Mouse (Mus musculus) layer of hippocampus, adult 11-12 months (tissue): Measurements from ENCODE around the gene Slc2a9.

Experiments
- DNase-seq: peaks from one replicate; pipeline ENCODE4 v3.0.0; 2022; ENCODE audit warnings: low spot score

The Slc2a9 gene

GRCm38 (mm10) chr5:38502992-38503391 lies at the start of gene Slc2a9:
Slc2a9 (minus strand) TSS chr5:38503143.
- DNase-seq: no peak

GRCm38 (mm10) chr5:38552615-38553014 lies 49.7 kb upstream of the Slc2a9 start:
- DNase-seq: no peak

- no peak for DNase-seq
Measured at GRCm38 (mm10) chr5:38550221-38550768, 47.4 kb upstream of the Slc2a9 start.

- no peak for DNase-seq
Measured at GRCm38 (mm10) chr5:38549461-38549909, 46.5 kb upstream of the Slc2a9 start.

GRCm38 (mm10) chr5:38547375-38547774 lies 44.4 kb upstream of the Slc2a9 start:
- DNase-seq: peak; percentile 76

- DNase-seq: no peak
Measured at GRCm38 (mm10) chr5:38544423-38545415, 41.8 kb upstream of the Slc2a9 start.

- DNase-seq: no peak
Measured at GRCm38 (mm10) chr5:38543496-38544217, 40.7 kb upstream of the Slc2a9 start.

- no peak for DNase-seq
Measured at GRCm38 (mm10) chr5:38541728-38542127, 38.8 kb upstream of the Slc2a9 start.

GRCm38 (mm10) chr5:38540898-38541297 lies 38.0 kb upstream of the Slc2a9 start:
- DNase-seq: no peak

- DNase-seq: no peak
Measured at GRCm38 (mm10) chr5:38538508-38538907, 35.6 kb upstream of the Slc2a9 start.

GRCm38 (mm10) chr5:38537845-38538244 lies 34.9 kb upstream of the Slc2a9 start:
- DNase-seq: no peak

GRCm38 (mm10) chr5:38536822-38537221 lies 33.9 kb upstream of the Slc2a9 start:
- DNase-seq: no peak

GRCm38 (mm10) chr5:38532084-38532483 lies 29.1 kb upstream of the Slc2a9 start:
- peak; percentile 79 for DNase-seq

GRCm38 (mm10) chr5:38529724-38530428 lies 26.9 kb upstream of the Slc2a9 start:
- no peak for DNase-seq

- no peak for DNase-seq
Measured at GRCm38 (mm10) chr5:38522977-38523376, 20.0 kb upstream of the Slc2a9 start.

- DNase-seq: no peak
Measured at GRCm38 (mm10) chr5:38520838-38521237, 17.9 kb upstream of the Slc2a9 start.

- DNase-seq: peak; percentile 69
Measured at GRCm38 (mm10) chr5:38516267-38516666, 13.3 kb upstream of the Slc2a9 start.

- no peak for DNase-seq
Measured at GRCm38 (mm10) chr5:38512991-38513390, 10.0 kb upstream of the Slc2a9 start.

GRCm38 (mm10) chr5:38509568-38509967 lies 6.6 kb upstream of the Slc2a9 start:
- no peak for DNase-seq

- DNase-seq: no peak
Measured at GRCm38 (mm10) chr5:38505435-38505765, 2.5 kb upstream of the Slc2a9 start.

- DNase-seq: no peak
Measured at GRCm38 (mm10) chr5:38504747-38505434, 1.9 kb upstream of the Slc2a9 start.
